Mouse (Mus musculus) T-helper 17 cell (primary cell): ENCODE results near the gene Cfap206.
"Not testable (repeated sequence)": the region's sequence is repeated elsewhere in the genome, so short reads cannot be mapped to it uniquely, and the experiment has no call there.

ENCODE experiments used
- in situ Hi-C, 2 experiments: fragments of 300-600 bp; cut with MboI, MseI; formaldehyde crosslinking; loops; 1 replicate in 1 of 2; 2 replicates in 1 of 2; pipeline ENCODE4 v1.15.1; 2025; ENCODE audit warnings: high pct_unique_total_duplicates in 2 of 2

Cfap206 gene

DNA sequence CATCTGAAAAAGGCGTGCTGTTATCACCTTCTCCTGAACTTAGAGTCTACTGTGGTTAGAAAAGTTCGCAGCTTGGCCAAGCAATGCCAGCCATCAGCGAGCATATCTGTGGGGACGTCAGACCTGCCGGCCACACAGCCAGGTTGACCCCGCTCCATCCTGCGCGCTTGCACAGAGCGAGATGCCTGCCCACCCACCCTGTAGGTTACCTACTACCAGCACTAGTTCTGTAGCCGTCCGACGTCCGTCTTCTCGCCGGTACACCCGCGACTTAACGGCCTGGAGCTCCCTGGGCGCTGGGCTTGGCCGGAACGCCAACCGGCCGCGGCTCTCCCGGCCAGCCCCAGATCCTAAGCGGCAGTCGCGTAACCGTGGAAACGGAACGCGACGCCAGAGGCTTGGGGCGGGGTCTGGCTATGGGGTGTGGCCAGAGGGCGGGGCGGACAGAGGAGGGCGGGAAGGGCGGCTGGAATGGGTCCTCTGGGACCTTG, at the start of gene Cfap206:
Gene Cfap206 (minus strand): TSS at position 356 of the 491 bp plus-strand sequence.
- in situ Hi-C loops: no loop called here

DNA sequence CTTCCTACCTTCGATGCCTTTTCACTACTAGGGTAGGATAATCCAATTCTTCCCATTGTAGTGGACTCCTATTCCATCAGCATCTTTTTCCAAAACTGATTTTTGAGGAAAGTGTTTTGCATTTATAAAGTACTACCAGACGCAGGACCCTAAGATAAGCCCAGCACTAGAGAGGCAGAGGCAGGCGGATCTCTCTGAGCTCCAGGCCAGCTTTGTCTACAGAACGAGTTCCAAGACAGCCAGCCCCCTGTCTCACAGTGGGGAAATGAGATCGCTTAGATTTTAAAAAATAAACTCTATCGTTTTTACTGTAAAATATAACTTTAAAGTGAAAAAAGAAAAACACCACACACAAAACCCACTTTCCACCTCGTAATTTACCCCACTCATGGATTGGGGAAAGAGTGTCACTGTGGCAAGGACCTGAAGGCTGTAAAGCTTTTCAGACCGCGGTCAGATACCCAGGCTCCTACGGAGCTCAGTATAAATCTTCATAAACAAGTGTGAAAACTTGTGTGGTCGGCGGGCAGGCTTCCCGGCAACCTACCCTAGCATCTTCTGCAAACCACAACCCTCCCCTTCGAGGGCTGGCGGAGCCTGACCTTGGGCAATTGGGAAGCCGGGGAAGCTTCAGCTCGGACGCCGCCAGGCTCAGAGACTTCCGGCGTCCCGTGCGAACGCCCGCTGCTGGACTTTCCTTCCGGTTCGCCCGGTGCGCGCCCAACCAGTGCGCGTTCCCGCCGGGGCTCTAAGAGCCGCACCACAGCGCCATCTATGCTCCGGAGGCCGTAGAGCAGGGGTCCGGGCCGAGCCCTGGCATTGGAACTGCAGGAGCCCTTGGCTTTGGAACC, 47.9 kb upstream of the Cfap206 start, which contains the start of gene Smim8:
Gene Smim8 (minus strand): TSS at position 747 of the 851 bp plus-strand sequence.
- in situ Hi-C loops: loop anchor here in 1 of 2 experiments (5.0 kb wide), 1 partner anchor 86 kb away; no protein-coding TSS in a partner anchor

DNA sequence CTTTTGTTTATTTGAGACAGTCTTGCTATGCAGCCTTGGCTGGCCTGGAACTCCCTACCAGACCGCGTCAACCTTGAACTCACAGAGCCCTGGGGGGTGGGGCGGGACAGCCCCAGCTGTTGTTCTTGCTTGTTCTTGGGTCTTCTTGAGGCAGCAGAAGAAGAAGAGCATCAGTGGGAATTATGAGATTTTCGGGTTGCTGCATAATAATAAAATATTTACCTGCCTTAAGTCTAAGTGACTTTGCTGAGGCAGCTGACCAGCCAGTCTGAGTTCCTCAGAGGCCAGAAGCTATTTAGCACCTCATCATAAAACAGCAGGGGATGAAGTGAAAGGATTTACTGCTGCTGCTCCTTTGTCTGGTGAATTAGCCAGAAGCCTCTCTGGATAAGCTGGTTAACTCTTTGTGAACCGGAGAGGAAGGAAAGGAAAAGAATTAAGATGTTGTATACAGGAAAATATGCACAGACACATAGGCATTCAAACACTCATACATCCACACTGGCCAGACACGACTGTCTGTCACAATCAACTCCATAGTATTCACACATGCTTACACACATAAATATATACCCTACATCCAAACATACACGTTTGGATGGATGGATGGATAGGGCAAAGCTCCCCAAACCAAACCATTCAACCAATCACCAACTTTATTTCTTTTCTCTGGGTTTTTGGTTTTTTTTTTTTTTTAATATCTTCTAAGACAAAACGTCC, 41.8 kb upstream of the Cfap206 start:
- in situ Hi-C loops: no loop called here

DNA sequence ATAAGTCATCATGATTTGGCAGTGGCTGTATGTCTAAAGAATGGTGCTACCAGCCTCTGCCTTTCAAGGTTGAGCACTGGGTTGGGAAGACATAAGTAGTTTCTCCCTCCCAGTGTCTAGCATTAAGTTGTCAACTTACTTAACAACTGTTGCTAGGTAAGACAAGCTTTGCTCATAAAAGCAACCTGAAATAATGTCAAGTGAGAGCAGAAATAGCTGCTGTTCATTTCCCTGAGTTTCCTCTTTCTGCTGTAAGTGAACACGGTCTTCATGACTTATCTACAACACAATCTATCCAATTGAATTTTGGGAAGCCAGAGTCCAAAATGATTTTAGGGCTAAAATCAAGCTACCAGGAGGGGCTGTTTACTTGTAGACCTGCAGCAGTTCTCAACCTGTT, 26.2 kb upstream of the Cfap206 start, which contains the start of gene Gm136:
Gene Gm136 (minus strand): TSS at position 101 of the 400 bp plus-strand sequence.
- in situ Hi-C loops: no loop called here

GRCm38 (mm10) chr4:34749236-34749635, 19.2 kb upstream of the Cfap206 start:
- in situ Hi-C loops: no loop called here

DNA sequence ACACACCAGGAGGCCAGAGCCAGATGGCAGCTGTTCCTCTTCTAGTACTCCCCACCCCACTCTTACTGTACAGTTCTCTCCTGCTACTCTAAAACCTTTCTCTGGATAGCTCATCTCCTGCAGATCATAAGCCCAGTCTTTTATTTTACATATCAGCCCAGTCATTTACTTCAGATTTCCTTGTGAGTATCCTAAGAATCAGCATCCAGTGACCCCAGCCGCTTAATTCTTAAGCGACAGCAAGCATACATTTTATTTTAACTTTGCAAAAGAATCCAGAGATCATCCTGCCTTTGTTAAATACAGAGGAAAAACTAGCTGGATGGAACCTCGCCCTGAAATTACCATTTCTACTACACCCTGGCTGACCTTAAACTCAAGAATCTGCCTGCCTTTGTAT, 4.5 kb upstream of the Cfap206 start:
- in situ Hi-C loops: no loop called here

DNA sequence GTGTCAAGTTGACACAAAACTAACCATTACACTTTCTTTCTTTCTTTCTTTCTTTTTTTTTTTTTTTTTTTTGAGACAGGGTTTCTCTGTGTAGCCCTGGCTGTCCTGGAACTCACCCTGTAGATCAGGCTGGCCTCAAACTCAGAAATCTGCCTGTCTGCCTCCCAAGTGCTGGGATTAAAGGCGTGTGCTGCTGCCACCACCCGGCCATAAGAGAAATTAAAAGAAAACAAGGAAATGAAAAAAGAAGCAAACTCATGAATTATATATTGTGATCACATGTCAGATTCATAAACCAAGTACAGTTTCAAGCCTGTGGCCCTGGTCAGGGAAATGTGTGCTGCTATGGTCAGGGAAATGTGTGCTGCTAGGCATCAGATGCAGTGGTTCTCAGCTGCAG, 3.4 kb upstream of the Cfap206 start:
- in situ Hi-C loops: not testable (repeated sequence)

DNA sequence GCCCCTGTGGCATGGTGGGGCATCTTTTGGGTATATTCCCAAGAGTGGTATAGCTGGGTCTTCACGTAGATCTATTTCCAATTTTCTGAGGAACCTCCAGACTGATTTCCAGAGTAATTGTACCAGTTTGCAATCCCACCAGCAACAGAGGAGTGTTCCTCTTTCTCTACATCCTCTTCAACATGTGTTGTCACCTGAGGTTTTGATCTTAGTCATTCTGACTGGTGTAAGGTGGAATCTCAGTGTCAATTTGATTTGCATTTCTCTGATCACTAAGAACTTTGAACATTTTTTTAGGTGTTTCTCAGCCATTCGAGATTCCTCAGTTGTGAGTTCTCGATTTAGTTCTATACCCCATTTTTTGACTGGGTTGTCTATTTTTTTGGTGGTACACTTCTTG, 4.3 kb downstream of the Cfap206 start:
- in situ Hi-C loops: not testable (repeated sequence)

GRCm38 (mm10) chr4:34724306-34724705, 5.7 kb downstream of the Cfap206 start:
- in situ Hi-C loops: no loop called here

- in situ Hi-C loops: no loop called here
Measured at GRCm38 (mm10) chr4:34723186-34723585, 6.8 kb downstream of the Cfap206 start.

GRCm38 (mm10) chr4:34720127-34720895, 9.7 kb downstream of the Cfap206 start:
- in situ Hi-C loops: no loop called here

DNA sequence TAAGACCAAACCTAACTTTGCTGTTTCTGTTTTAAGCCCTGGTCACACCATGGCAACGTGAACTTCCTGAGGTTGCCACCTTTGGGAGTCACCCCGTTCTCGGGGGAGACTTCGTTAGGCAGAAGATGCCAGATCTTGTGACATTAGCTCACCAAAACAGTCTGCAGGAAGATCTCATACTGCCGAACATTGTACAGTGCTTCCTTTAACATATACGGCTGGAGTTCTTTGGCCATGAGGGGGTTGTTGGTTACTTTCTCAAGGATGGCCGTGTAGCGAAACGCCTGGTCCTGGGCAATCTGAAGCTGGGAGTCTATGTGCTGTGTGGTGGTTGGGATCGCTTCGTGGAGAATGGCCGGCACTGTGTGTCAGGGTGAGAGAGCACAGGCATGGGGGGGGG, 10.6 kb downstream of the Cfap206 start:
- in situ Hi-C loops: no loop called here

DNA sequence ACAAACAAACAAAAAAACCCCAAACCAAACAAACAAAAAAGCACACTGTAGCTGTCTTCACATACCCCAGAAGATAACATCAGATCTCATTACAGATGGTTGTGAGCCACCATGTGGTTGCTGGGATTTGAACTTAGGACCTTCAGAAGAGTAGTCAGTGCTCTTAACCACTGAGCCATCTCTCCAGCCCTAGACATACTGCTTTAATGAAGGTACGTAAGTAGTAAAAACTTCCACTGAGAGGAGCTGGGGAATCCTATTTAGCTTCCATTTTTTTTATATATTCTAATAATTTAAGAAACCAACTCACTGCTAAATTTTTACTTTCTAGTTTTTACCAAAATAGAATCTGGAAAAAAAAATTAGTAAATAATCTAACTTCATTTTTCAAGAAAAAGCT, 14.9 kb downstream of the Cfap206 start:
- in situ Hi-C loops: no loop called here

DNA sequence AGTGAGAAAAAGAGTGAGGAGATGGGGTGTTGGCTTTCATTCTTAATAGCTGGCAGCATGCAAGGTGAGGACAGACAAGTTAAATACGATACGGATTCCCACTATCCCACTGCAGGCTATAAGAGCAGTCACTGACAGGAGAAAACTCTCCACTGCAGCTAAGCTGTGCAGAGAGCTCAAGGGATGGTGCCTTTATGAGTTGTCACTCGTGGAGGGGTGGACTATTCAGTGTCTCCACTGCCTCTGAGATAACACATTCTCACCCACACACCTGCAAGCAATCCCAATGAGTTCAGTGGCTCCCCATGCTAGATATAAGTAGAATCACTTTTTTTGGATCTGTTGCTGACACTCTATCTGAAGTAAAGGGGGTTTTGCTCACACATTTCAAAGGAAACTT, 21.9 kb downstream of the Cfap206 start:
- in situ Hi-C loops: loop anchor here in 1 of 2 experiments (10.0 kb wide), 1 partner anchor 207 kb away; no protein-coding TSS in a partner anchor

- in situ Hi-C loops: loop anchor here in 1 of 2 experiments (10.0 kb wide), 1 partner anchor 208 kb away; no protein-coding TSS in a partner anchor
Measured at GRCm38 (mm10) chr4:34707248-34707647, 22.8 kb downstream of the Cfap206 start.

DNA sequence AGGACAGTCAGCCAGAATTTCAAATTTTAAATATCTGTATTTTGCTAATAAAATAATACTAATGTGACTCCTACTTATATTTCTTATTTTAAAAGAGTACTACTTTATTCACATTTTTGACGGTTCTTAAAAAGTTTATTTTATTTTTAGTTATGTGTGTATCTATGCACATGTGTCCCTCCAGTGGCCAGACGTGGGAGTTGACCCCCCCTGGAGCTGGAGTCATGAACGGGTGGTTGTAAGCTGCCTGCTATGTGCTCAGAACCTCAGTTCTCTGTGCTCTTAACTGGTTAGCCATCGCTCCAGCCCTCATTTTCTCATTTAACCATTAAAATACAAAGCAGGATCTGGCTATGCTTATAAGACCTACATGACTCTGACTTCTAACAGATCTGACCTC, 27.0 kb downstream of the Cfap206 start:
- in situ Hi-C loops: loop anchor here in 1 of 2 experiments (10.0 kb wide), 1 partner anchor 212 kb away; no protein-coding TSS in a partner anchor

GRCm38 (mm10) chr4:34702231-34702630, 27.8 kb downstream of the Cfap206 start:
- in situ Hi-C loops: loop anchor here in 1 of 2 experiments (10.0 kb wide), 1 partner anchor 213 kb away; no protein-coding TSS in a partner anchor

- in situ Hi-C loops: loop anchor here in 1 of 2 experiments (10.0 kb wide), 1 partner anchor 213 kb away; no protein-coding TSS in a partner anchor
Measured at GRCm38 (mm10) chr4:34701528-34701927, 28.5 kb downstream of the Cfap206 start.

- in situ Hi-C loops: loop anchor here in 1 of 2 experiments (25.0 kb wide), 1 partner anchor 224 kb away; no protein-coding TSS in a partner anchor
Measured at GRCm38 (mm10) chr4:34688021-34688420, 42.0 kb downstream of the Cfap206 start.

DNA sequence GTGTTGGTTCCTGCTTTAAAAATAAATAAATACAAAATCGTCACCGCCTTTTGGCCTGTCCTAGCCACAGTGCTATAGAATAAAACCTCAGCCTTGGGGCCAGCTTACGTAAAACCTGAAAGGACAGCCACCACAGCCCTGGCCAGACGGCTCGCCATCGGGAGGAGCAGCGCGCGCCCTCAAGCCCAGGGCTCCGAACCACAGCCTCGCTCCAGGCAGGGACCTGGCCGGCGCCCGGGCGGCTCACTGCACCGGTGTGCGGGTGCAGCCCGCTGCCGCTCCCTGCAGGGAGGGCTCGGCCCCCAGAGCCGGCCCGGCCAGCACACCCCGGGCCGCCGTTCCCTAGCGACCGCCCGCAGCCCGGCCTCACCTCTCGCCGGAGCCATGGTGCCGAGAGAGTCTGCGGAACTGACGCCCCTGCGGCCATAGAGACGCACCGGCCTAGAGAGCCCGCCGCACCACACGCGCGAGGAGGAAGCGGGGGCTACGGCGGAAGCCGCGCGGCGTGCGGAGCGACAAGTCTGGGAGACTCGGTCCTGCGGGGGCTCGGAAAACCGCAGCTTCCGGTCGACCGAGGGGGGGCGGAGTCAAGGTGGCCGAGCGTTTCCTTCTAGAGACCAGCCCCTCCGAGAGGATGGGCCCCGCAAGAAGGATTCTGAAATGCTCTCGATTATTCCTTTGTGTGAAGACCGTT, 43.0 kb downstream of the Cfap206 start, which contains the start of gene Slc35a1:
Gene Slc35a1 (minus strand): TSS at position 565 of the 694 bp plus-strand sequence.
- in situ Hi-C loops: loop anchor here in 1 of 2 experiments (25.0 kb wide), 1 partner anchor 225 kb away; no protein-coding TSS in a partner anchor
